In the genomic region with DNA sequence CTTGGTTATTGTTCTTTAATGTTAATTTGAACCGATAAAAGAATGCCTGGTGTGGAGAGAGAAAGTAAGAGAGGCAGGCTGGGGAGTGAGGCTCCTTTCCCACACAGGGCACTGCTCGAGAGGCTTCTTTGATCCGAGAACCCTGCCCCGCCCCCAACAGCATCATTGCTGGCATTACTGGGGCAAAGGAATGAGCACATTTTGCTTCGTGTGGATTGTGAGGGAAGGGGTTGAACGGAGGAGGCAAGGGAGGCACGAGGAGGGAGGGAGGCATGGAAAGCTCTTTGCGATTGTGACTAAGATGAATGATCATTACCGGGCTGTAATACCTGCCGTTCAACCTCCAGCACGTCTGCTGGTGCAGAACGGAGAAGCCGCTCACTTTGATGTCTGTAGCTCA, we compare ENCODE assay signal across 8 mouse cellular contexts.
DNase-seq lines count a peak whose midpoint lies in the region; ATAC-seq and TF ChIP-seq lines count a peak whose summit lies in the region.

No protein-coding gene starts in this region.

- intact Hi-C loops in heart, postnatal 36 days (cut with DNase I) = no loop called here

- no peaks in the 10 kb centered on the region for H3K27me3 ChIP-seq in heart, embryonic 10.5 days (ENCODE audit: insufficient read depth, poor library complexity, severe bottlenecking)
- H3K27me3 ChIP-seq in embryonic facial prominence, embryonic 11.5 days (ENCODE audit: control insufficient read depth, insufficient read depth, low read length) = peaks cover 2% of the 10 kb centered on the region; the same call in 1 of the 2 replicates
- H3K27me3 ChIP-seq in hindbrain, postnatal 0 days (ENCODE audit: insufficient read depth, low read length) = no peaks in the 10 kb centered on the region
- no peaks in the 10 kb centered on the region for H3K27me3 ChIP-seq in liver, embryonic 11.5 days (replicated peaks; ENCODE audit: control insufficient read depth, insufficient read depth, low read length)
- H3K27me3 ChIP-seq in midbrain, embryonic 16.5 days (ENCODE audit: control insufficient read depth, insufficient read depth, low read depth, low read length) = no peaks in the 10 kb centered on the region

- peak; percentile 80 for ATAC-seq in embryonic facial prominence, embryonic 11.5 days (replicated peaks; ENCODE audit: insufficient number of reproducible peaks, low FRiP score, low TSS enrichment, low read depth)
- peak; percentile 85 for ATAC-seq in hindbrain, postnatal 0 days
- peak; percentile 40; the same call in 1 of the 2 replicates for ATAC-seq in liver, embryonic 11.5 days (replicated peaks; ENCODE audit: low FRiP score)
- peak; percentile 92 for ATAC-seq in midbrain, embryonic 16.5 days

- 6% methylated on average over 13 of the region's 13 CpGs for WGBS in heart, embryonic 10.5 days
- WGBS in embryonic facial prominence, embryonic 11.5 days = 4% methylated on average over 13 of the region's 13 CpGs
- 3% methylated on average over 13 of the region's 13 CpGs for WGBS in hindbrain, postnatal 0 days
- 20% methylated on average over 13 of the region's 13 CpGs for WGBS in liver, embryonic 11.5 days
- WGBS in midbrain, embryonic 16.5 days = 2% methylated on average over 13 of the region's 13 CpGs

- TF ChIP-seq CTCF in hindbrain, postnatal 0 days (IDR thresholded peaks at IDR 0.05; ENCODE audit: low read depth) = 0 out of 2 replicates have a peak, but pooled peaks have one; percentile 11

- peak overlapping the region; percentile 16 for H3K4me3 ChIP-seq in heart, embryonic 10.5 days
- no peak overlapping the region for H3K4me3 ChIP-seq in embryonic facial prominence, embryonic 11.5 days (ENCODE audit: low read depth, low read length)
- peak overlapping the region; percentile 25 for H3K4me3 ChIP-seq in hindbrain, postnatal 0 days (ENCODE audit: low read length)
- no peak overlapping the region for H3K4me3 ChIP-seq in liver, embryonic 11.5 days (ENCODE audit: low read depth, low read length)
- H3K4me3 ChIP-seq in midbrain, embryonic 16.5 days (ENCODE audit: low read depth, low read length) = peak overlapping the region; percentile 29

- no peak overlapping the region for H3K9ac ChIP-seq in embryonic facial prominence, embryonic 11.5 days (replicated peaks; ENCODE audit: low read length)
- H3K9ac ChIP-seq in hindbrain, postnatal 0 days (replicated peaks; ENCODE audit: low read length) = peak overlapping the region; percentile 44
- H3K9ac ChIP-seq in liver, embryonic 11.5 days (ENCODE audit: low read depth, low read length) = no peak overlapping the region
- peak overlapping the region; percentile 60 for H3K9ac ChIP-seq in midbrain, embryonic 16.5 days (ENCODE audit: low read depth, low read length)

- H3K4me2 ChIP-seq in embryonic facial prominence, embryonic 11.5 days (ENCODE audit: low read depth, low read length) = peak overlapping the region; percentile 44
- peak overlapping the region; percentile 60 for H3K4me2 ChIP-seq in hindbrain, postnatal 0 days (ENCODE audit: low read depth, low read length)
- H3K4me2 ChIP-seq in liver, embryonic 11.5 days = peak overlapping the region; percentile 46
- peak overlapping the region; percentile 64 for H3K4me2 ChIP-seq in midbrain, embryonic 16.5 days (ENCODE audit: low read length)

- H3K27ac ChIP-seq in heart, embryonic 10.5 days = no peak overlapping the region
- H3K27ac ChIP-seq in embryonic facial prominence, embryonic 11.5 days (replicated peaks; ENCODE audit: low read depth, low read length) = no peak overlapping the region
- H3K27ac ChIP-seq in hindbrain, postnatal 0 days = peak overlapping the region; percentile 56
- no peak overlapping the region for H3K27ac ChIP-seq in liver, embryonic 11.5 days (ENCODE audit: low read depth, low read length)
- H3K27ac ChIP-seq in midbrain, embryonic 16.5 days (ENCODE audit: low read length) = peak overlapping the region; percentile 77

- H3K36me3 ChIP-seq in heart, embryonic 10.5 days = no peaks in the 10 kb centered on the region
- H3K36me3 ChIP-seq in embryonic facial prominence, embryonic 11.5 days (replicated peaks; ENCODE audit: control insufficient read depth, insufficient read depth, low read depth, low read length) = no peaks in the 10 kb centered on the region
- H3K36me3 ChIP-seq in hindbrain, postnatal 0 days (ENCODE audit: insufficient read depth, low read length) = no peaks in the 10 kb centered on the region
- no peaks in the 10 kb centered on the region for H3K36me3 ChIP-seq in liver, embryonic 11.5 days (ENCODE audit: control insufficient read depth, insufficient read depth, low read length)
- no peaks in the 10 kb centered on the region for H3K36me3 ChIP-seq in midbrain, embryonic 16.5 days (ENCODE audit: control insufficient read depth, insufficient read depth, low read length)

- peaks cover 39% of the 10 kb centered on the region for H3K4me1 ChIP-seq in heart, embryonic 10.5 days
- H3K4me1 ChIP-seq in embryonic facial prominence, embryonic 11.5 days (ENCODE audit: control insufficient read depth, insufficient read depth, low read length) = peaks cover 3% of the 10 kb centered on the region; the same call in 1 of the 2 replicates
- H3K4me1 ChIP-seq in hindbrain, postnatal 0 days (ENCODE audit: insufficient read depth, low read length) = peaks cover 9% of the 10 kb centered on the region; the same call in 1 of the 2 replicates
- peaks cover 21% of the 10 kb centered on the region for H3K4me1 ChIP-seq in liver, embryonic 11.5 days (replicated peaks; ENCODE audit: control insufficient read depth, insufficient read depth, low read length)
- H3K4me1 ChIP-seq in midbrain, embryonic 16.5 days (ENCODE audit: control insufficient read depth, insufficient read depth, low read length) = peaks cover 18% of the 10 kb centered on the region; the same call in 1 of the 2 replicates

- H3K9me3 ChIP-seq in heart, embryonic 10.5 days = no peaks in the 10 kb centered on the region
- H3K9me3 ChIP-seq in embryonic facial prominence, embryonic 11.5 days (replicated peaks; ENCODE audit: control insufficient read depth, low read length) = no peaks in the 10 kb centered on the region
- no peaks in the 10 kb centered on the region for H3K9me3 ChIP-seq in hindbrain, postnatal 0 days (ENCODE audit: low read length)
- no peaks in the 10 kb centered on the region for H3K9me3 ChIP-seq in liver, embryonic 11.5 days (ENCODE audit: control insufficient read depth, low read length)
- no peaks in the 10 kb centered on the region for H3K9me3 ChIP-seq in midbrain, embryonic 16.5 days (replicated peaks; ENCODE audit: control insufficient read depth, low read length, poor library complexity, severe bottlenecking)

- DNase-seq in heart, embryonic 10.5 days (ENCODE audit: low spot score) = no peak
- no peak for DNase-seq in heart, postnatal 36 days
- peak; percentile 25 for DNase-seq in adrenal gland, adult 8-10 months
- peak; percentile 67 for DNase-seq in embryonic facial prominence, embryonic 11.5 days (ENCODE audit: low spot score)
- DNase-seq in hindbrain, postnatal 0 days (ENCODE audit: low spot score) = peak; percentile 81
- DNase-seq in liver, embryonic 11.5 days (ENCODE audit: low spot score) = peak; percentile 38
- peak; percentile 25 to 29 for DNase-seq in thymus, postnatal 36 days

Comparison
In these comparisons a context has a peak if more than half of its experiments do, and no peak if none do; other contexts are left out.
1. DNase-seq: peak in adrenal gland, adult 8-10 months (single experiment), embryonic facial prominence, embryonic 11.5 days (single experiment), hindbrain, postnatal 0 days (single experiment), liver, embryonic 11.5 days (single experiment) and thymus, postnatal 36 days (2 of 2); none in heart, embryonic 10.5 days (single experiment) and heart, postnatal 36 days (0 of 2).
2. H3K27ac ChIP-seq: peak in hindbrain, postnatal 0 days (single experiment) and midbrain, embryonic 16.5 days (single experiment); none in heart, embryonic 10.5 days (single experiment), embryonic facial prominence, embryonic 11.5 days (single experiment) and liver, embryonic 11.5 days (single experiment).
3. H3K4me3 ChIP-seq: peak in heart, embryonic 10.5 days (single experiment), hindbrain, postnatal 0 days (single experiment) and midbrain, embryonic 16.5 days (single experiment); none in embryonic facial prominence, embryonic 11.5 days (single experiment) and liver, embryonic 11.5 days (single experiment).
4. ATAC-seq: peak in every context shown above with its lines; median percentile 92 in midbrain, embryonic 16.5 days; 85 in hindbrain, postnatal 0 days; 80 in embryonic facial prominence, embryonic 11.5 days; 40 in liver, embryonic 11.5 days.
5. H3K9ac ChIP-seq: peak in hindbrain, postnatal 0 days (single experiment) and midbrain, embryonic 16.5 days (single experiment); none in embryonic facial prominence, embryonic 11.5 days (single experiment) and liver, embryonic 11.5 days (single experiment).
6. Peak in every context shown above with its lines, with median percentiles within 50 percentile points of each other: H3K4me2 ChIP-seq.